Mouse (Mus musculus) heart, adult 2 months (tissue): ENCODE results near the gene Caskin2. TPM values are rescaled to one million over a fixed set of nuclear protein-coding genes. Genes with fewer than 3 reads are reported as not detected.

Experiments used
- DNase-seq, 2 experiments: peaks; one replicate each; pipeline ENCODE4 v3.0.0; 2021
- H3K27ac ChIP-seq: fragments of 200-600 bp; 2 replicates; pipeline ENCODE4 v1.8.1; 2022
- H3K27me3 ChIP-seq: fragments of 200-500 bp; 2 replicates; pipeline ENCODE4 v1.6.1; 2012; ENCODE audit warnings: mild to moderate bottlenecking, low read length, inconsistent platforms, mixed read lengths; ENCODE audit not compliant: control insufficient read depth, insufficient read depth
- H3K36me3 ChIP-seq: fragments of 200-500 bp; 2 replicates; pipeline ENCODE4 v1.6.1; 2012; ENCODE audit warnings: low read length, inconsistent platforms; ENCODE audit not compliant: control insufficient read depth, insufficient read depth
- H3K4me1 ChIP-seq: fragments of 200-500 bp; 2 replicates; pipeline ENCODE4 v1.6.1; 2011; ENCODE audit warnings: low read length; ENCODE audit not compliant: control insufficient read depth, insufficient read depth
- H3K4me3 ChIP-seq: fragments of 200-600 bp; 2 replicates; pipeline ENCODE4 v1.8.1; 2022
- H3K79me2 ChIP-seq: fragments of 200-500 bp; replicated peaks from 2 replicates; pipeline ENCODE4 v1.6.1; 2012; ENCODE audit warnings: mild to moderate bottlenecking, inconsistent platforms, low read length, moderate library complexity, mixed read lengths; ENCODE audit not compliant: control insufficient read depth, insufficient read depth
- H3K9ac ChIP-seq: fragments of 200-500 bp; 2 replicates; pipeline ENCODE4 v1.6.1; 2012; ENCODE audit warnings: low read depth, mild to moderate bottlenecking, control low read depth, inconsistent platforms, low read length, mixed read lengths
- CTCF ChIP-seq: fragments of 200-600 bp; IDR thresholded peaks from 2 replicates; pipeline ENCODE4 v1.8.1; 2022; ENCODE audit warnings: antibody characterized with exemption, mild to moderate bottlenecking, moderate library complexity
- EP300 ChIP-seq: fragments of 200-500 bp; IDR thresholded peaks from 2 replicates; pipeline ENCODE4 v1.6.1; 2011; ENCODE audit warnings: low read depth, low read length, control low read depth; ENCODE audit not compliant: insufficient read depth
- POLR2A ChIP-seq: fragments of 200-500 bp; IDR thresholded peaks from 2 replicates; pipeline ENCODE4 v1.6.1; 2011; ENCODE audit warnings: mild to moderate bottlenecking, low read depth, low read length, control low read depth; ENCODE audit not compliant: insufficient read depth
- WGBS: fragments of 180-500 bp; shearing (Covaris S2); methylation state at CpG from one replicate; pipeline ENCODE4 v1.1.7; 2018; 5-methylcytosine and 5-hydroxymethylcytosine counted together
- intact Hi-C: fragments of 180-260 bp; cut with DNase I; formaldehyde crosslinking; loops from one replicate; pipeline ENCODE4 v1.15.1; 2025
- polyA plus RNA-seq: library from polyadenylated mRNA; depleted of rRNA; stranded (reverse); fragments of >200 nt; gene quantifications from 2 replicates; pipeline ENCODE4 v1.2.3, GENCODE M21; 2012
- total RNA-seq, 2 experiments: library from RNA; stranded (reverse); gene quantifications; 2 replicates each; pipeline ENCODE4 v1.2.3; 2021

Caskin2 gene
- total and polyA plus RNA-seq, 3 experiments = 38.5 to 43.8 (median 40.5) TPM

DNA sequence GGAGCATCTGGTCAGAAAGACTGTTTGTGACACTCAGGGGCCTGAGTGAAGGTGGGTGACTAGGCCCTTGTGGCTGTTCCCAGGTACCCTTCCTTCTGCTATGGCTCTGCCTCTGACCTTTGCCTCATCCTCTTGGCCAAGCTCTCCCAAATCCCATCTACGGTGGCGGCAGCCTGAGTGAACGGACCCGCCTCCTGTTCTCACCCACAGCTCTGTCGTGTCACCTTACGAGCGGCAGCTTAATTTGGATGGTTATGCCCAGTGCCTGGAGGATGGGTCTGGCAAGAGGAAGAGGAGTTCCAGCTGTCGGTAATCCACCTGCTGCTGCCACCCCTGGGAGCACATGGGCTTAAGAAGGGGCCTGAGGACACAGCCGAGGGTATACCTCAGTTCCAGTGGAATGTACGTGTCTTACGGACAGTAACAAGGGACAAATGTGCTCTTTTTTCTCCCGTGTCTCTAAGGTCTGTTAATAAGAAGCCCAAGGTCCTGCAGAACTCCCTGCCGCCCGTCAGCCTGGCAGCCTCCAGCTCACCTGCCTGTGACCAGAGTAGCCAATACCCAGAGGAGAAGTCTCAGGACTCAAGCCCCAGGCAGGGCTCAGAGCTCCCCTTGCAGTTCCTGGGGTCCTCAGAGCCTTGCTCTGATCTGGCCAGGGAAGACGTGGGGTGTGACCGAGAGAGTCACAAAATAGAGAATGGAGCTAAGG lies 6.6 kb upstream of the Caskin2 start:
- Histone ChIP-seq H3K4me1 (peaks cover 3% of the 10 kb centered on the region; the same call in 1 of the 2 replicates), H3K79me2 (no peaks in the 10 kb centered on the region), H3K27ac (no peak overlapping the region), H3K9ac (no peak overlapping the region), H3K4me3 (no peak overlapping the region), H3K27me3 (no peaks in the 10 kb centered on the region), H3K36me3 (no peaks in the 10 kb centered on the region)
- no peak for DNase-seq
- 89% methylated on average over 16 of the region's 16 CpGs for WGBS
- intact Hi-C loops = loop anchor here (5.0 kb wide), 1 partner anchor 188 kb away; no protein-coding TSS in a partner anchor
- TF ChIP-seq POLR2A = no peak
- no peak for TF ChIP-seq EP300
- no peak for TF ChIP-seq CTCF

- no peak for DNase-seq
- intact Hi-C loops = no loop called here
- no peaks in the 10 kb centered on the region for H3K27me3 ChIP-seq
- 0 out of 2 replicates have a peak, but pooled peaks cover 1% of the 10 kb centered on the region for H3K79me2 ChIP-seq
- no peak overlapping the region for H3K4me3 ChIP-seq
- TF ChIP-seq EP300 = no peak
- TF ChIP-seq CTCF = peak; percentile 44
- TF ChIP-seq POLR2A = no peak
- 84% methylated on average over 5 of the region's 5 CpGs for WGBS
- no peak overlapping the region for H3K27ac ChIP-seq
- no peaks in the 10 kb centered on the region for H3K36me3 ChIP-seq
- H3K9ac ChIP-seq = no peak overlapping the region
- peaks cover 2% of the 10 kb centered on the region; the same call in 1 of the 2 replicates for H3K4me1 ChIP-seq
Measured at GRCm38 (mm10) chr11:115817331-115817730, 3.9 kb upstream of the Caskin2 start.

GRCm38 (mm10) chr11:115814605-115815450 lies 1.4 kb upstream of the Caskin2 start, which contains the start of gene Tsen54:
Gene Tsen54 (plus strand): TSS chr11:115814724.
- WGBS = 1% methylated on average over 84 of the region's 84 CpGs
- peak; percentile 91 to 96 for DNase-seq

DNA sequence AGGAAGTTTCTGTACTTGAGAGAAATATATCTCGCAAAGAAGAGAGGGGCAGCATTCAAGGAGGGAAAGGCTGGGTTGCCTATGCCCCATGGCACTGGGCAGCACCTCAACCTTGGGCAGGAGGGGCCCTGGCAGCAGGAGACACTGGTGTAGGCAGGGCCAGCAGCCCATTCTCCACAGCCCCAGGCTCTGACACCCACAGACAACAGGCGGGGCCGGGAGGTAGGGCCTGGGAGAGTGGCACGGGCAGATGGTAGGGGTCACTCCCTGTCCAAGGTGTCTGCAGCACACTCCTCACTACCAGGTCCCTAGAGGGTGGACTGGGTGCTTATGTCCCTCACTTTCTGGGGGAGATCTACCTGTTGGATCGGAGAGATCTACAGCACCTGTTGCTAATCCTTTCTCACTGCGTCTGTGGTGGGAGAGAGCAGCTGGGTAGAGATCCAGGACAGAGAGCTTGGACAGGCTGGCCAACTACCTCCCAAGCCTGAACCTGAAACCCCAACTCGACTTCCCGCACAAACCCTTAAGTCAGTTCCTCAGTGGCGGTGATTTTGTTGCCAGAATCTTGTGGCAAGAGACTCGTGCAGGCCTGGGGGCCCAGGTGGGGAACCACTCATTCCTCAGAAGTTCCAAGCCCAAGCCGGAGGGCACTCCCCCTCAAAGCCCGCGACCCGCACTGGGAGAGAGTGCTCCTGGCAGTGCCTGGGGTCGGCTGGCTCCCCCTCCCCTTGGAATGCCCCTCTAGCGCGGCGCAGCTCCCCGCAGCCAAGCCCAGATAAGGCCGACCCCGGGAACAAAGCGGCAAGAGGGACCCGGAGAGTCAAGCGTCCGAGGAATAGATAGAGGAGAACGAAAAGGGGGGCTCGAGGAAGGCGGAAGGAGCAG lies 662 bp downstream of the Caskin2 start:
- H3K4me3 ChIP-seq = peak overlapping the region; percentile 95
- peak overlapping the region; percentile 78 for H3K9ac ChIP-seq
- H3K27me3 ChIP-seq = no peaks in the 10 kb centered on the region
- peak; percentile 55 to 67 for DNase-seq
- peaks cover 4% of the 10 kb centered on the region; the same call in 1 of the 2 replicates for H3K79me2 ChIP-seq
- H3K4me1 ChIP-seq = peaks cover 15% of the 10 kb centered on the region
- intact Hi-C loops = loop anchor here (5.0 kb wide), 1 partner anchor 165 kb away; no protein-coding TSS in a partner anchor
- TF ChIP-seq POLR2A = no peak
- no peak for TF ChIP-seq EP300
- TF ChIP-seq CTCF = no peak
- 2% methylated on average over 28 of the region's 28 CpGs for WGBS
- peak overlapping the region; percentile 94 for H3K27ac ChIP-seq
- H3K36me3 ChIP-seq = no peaks in the 10 kb centered on the region

More at GRCm38 (mm10) chr11:115814605-115815450, 1.4 kb upstream of the Caskin2 start, which contains the start of gene Tsen54:
- Histone ChIP-seq H3K27ac (peak within 1 kb of the TSS; percentile 94), H3K9ac (peak within 1 kb of the TSS; percentile 85), H3K4me3 (peak within 1 kb of the TSS; percentile 95), H3K27me3 (no peaks in the 10 kb centered on the region), H3K79me2 (peaks cover 1% of the 10 kb centered on the region; the same call in 1 of the 2 replicates), H3K36me3 (no peaks in the 10 kb centered on the region), H3K4me1 (peaks cover 3% of the 10 kb centered on the region)
- intact Hi-C loops = loop anchor here (1.0 to 5.0 kb wide), 2 partner anchors 93 to 168 kb away; no protein-coding TSS in a partner anchor
- TF ChIP-seq POLR2A = 0 out of 2 replicates have a peak, but pooled peaks have one; percentile 33
- TF ChIP-seq CTCF = no peak
- TF ChIP-seq EP300 = no peak

DNA sequence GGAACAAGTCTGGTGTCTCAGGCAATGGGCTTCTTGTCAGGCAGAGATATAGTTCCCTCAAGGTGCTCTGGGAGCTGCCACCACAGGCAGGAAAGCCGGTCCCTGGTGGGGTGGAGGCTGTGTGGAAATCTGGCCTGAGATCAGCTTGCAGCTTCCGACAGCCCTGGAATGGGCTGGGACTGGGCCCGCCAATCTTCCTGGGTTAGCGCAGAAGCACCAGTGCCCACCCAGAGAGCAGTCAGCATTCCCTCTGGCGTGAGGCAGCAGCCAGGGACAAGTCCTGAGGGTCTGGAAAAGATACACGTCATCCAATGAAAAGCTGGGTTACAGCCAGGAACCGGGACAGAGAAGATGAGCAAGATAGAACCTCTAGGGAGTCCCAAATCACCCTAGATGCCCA lies 1.3 kb downstream of the Caskin2 start:
- Histone ChIP-seq H3K27ac (peak overlapping the region; percentile 94), H3K79me2 (peaks cover 4% of the 10 kb centered on the region; the same call in 1 of the 2 replicates), H3K9ac (peak overlapping the region; percentile 78), H3K4me3 (peak overlapping the region; percentile 95), H3K27me3 (no peaks in the 10 kb centered on the region), H3K36me3 (peaks cover under 1% of the 10 kb centered on the region; the same call in 1 of the 2 replicates), H3K4me1 (peaks cover 16% of the 10 kb centered on the region)
- peak; percentile 74 to 77 for DNase-seq
- 9% methylated on average over 7 of the region's 7 CpGs for WGBS
- no peak for TF ChIP-seq CTCF
- TF ChIP-seq POLR2A = peak; percentile 71; the same call in 1 of the 2 replicates
- TF ChIP-seq EP300 = peak; percentile 79; the same call in 1 of the 2 replicates
- intact Hi-C loops = loop anchor here (5.0 kb wide), 1 partner anchor 165 kb away; no protein-coding TSS in a partner anchor
